Mouse (Mus musculus): ENCODE results near the gene Mcts1. TPM values are rescaled to one million over a fixed set of nuclear protein-coding genes. Genes with fewer than 3 reads are reported as not detected.
A peak's percentile ranks its signal among the peaks of the same experiment; 100 is the strongest.

The Mcts1 gene
- polyA plus RNA-seq, 1 experiment from 2014 or later = 167 TPM

GRCm38 (mm10) chrX:38589827-38590226 lies 10.6 kb upstream of the Mcts1 start:
- H3K9ac ChIP-seq (replicated peaks; ENCODE audit: low read depth, low read length) = no peak overlapping the region
- 64% methylated on average over 4 of the region's 4 CpGs for WGBS
- H3K36me3 ChIP-seq (ENCODE audit: control insufficient read depth, insufficient read depth) = no peaks in the 10 kb centered on the region
- no peaks in the 10 kb centered on the region for H3K27me3 ChIP-seq (replicated peaks; ENCODE audit: control insufficient read depth, insufficient read depth, low read length)
- H3K27ac ChIP-seq (ENCODE audit: low read length) = no peak overlapping the region
- no peaks in the 10 kb centered on the region for H3K9me3 ChIP-seq (ENCODE audit: control insufficient read depth, low read length)
- no peak for ATAC-seq
- H3K4me3 ChIP-seq (replicated peaks; ENCODE audit: low read length) = no peak overlapping the region
- H3K4me2 ChIP-seq (ENCODE audit: low read length) = no peak overlapping the region
- no peaks in the 10 kb centered on the region for H3K4me1 ChIP-seq (replicated peaks; ENCODE audit: control insufficient read depth, insufficient read depth, low read length)

- H3K27me3 ChIP-seq (replicated peaks; ENCODE audit: control insufficient read depth, insufficient read depth, low read length) = no peaks in the 10 kb centered on the region
- H3K4me3 ChIP-seq (replicated peaks; ENCODE audit: low read length) = no peak overlapping the region
- ATAC-seq = no peak
- no peaks in the 10 kb centered on the region for H3K36me3 ChIP-seq (ENCODE audit: control insufficient read depth, insufficient read depth)
- WGBS = 84% methylated on average over 3 of the region's 3 CpGs
- no peaks in the 10 kb centered on the region for H3K9me3 ChIP-seq (ENCODE audit: control insufficient read depth, low read length)
- no peaks in the 10 kb centered on the region for H3K4me1 ChIP-seq (replicated peaks; ENCODE audit: control insufficient read depth, insufficient read depth, low read length)
- no peak overlapping the region for H3K9ac ChIP-seq (replicated peaks; ENCODE audit: low read depth, low read length)
- no peak overlapping the region for H3K4me2 ChIP-seq (ENCODE audit: low read length)
- no peak overlapping the region for H3K27ac ChIP-seq (ENCODE audit: low read length)
Observed at GRCm38 (mm10) chrX:38591749-38592148, 8.6 kb upstream of the Mcts1 start.

- H3K27me3 ChIP-seq (replicated peaks; ENCODE audit: control insufficient read depth, insufficient read depth, low read length) = no peaks in the 10 kb centered on the region
- H3K4me1 ChIP-seq (replicated peaks; ENCODE audit: control insufficient read depth, insufficient read depth, low read length) = no peaks in the 10 kb centered on the region
- no peak for ATAC-seq
- H3K36me3 ChIP-seq (ENCODE audit: control insufficient read depth, insufficient read depth) = no peaks in the 10 kb centered on the region
- no peak overlapping the region for H3K9ac ChIP-seq (replicated peaks; ENCODE audit: low read depth, low read length)
- 64% methylated on average over 5 of the region's 5 CpGs for WGBS
- no peaks in the 10 kb centered on the region for H3K9me3 ChIP-seq (ENCODE audit: control insufficient read depth, low read length)
- H3K4me3 ChIP-seq (replicated peaks; ENCODE audit: low read length) = no peak overlapping the region
- H3K4me2 ChIP-seq (ENCODE audit: low read length) = no peak overlapping the region
- no peak overlapping the region for H3K27ac ChIP-seq (ENCODE audit: low read length)
Observed at GRCm38 (mm10) chrX:38593180-38593889, 7.0 kb upstream of the Mcts1 start.

GRCm38 (mm10) chrX:38600995-38601369 lies 604 bp downstream of the Mcts1 start:
- WGBS = 21% methylated on average over 3 of the region's 3 CpGs
- Histone ChIP-seq H3K9me3 (ENCODE audit: control insufficient read depth, low read length) (no peaks in the 10 kb centered on the region), H3K27me3 (replicated peaks; ENCODE audit: control insufficient read depth, insufficient read depth, low read length) (no peaks in the 10 kb centered on the region), H3K4me2 (ENCODE audit: low read length) (peak overlapping the region; percentile 65), H3K9ac (replicated peaks; ENCODE audit: low read depth, low read length) (peak overlapping the region; percentile 64), H3K27ac (ENCODE audit: low read length) (peak overlapping the region; percentile 86), H3K4me1 (replicated peaks; ENCODE audit: control insufficient read depth, insufficient read depth, low read length) (no peaks in the 10 kb centered on the region), H3K4me3 (replicated peaks; ENCODE audit: low read length) (peak overlapping the region; percentile 56), H3K36me3 (ENCODE audit: control insufficient read depth, insufficient read depth) (no peaks in the 10 kb centered on the region)
- peak; percentile 78 for ATAC-seq

GRCm38 (mm10) chrX:38634801-38635637 lies 34.6 kb downstream of the Mcts1 start, which contains the start of gene C1galt1c1:
Gene C1galt1c1, minus strand, starts transcription at chrX:38635087.
- peak; percentile 99 for ATAC-seq
- no peaks in the 10 kb centered on the region for H3K9me3 ChIP-seq (ENCODE audit: control insufficient read depth, low read length)
- H3K36me3 ChIP-seq (ENCODE audit: control insufficient read depth, insufficient read depth) = no peaks in the 10 kb centered on the region
- peak within 1 kb of the TSS; percentile 53 for H3K4me3 ChIP-seq (replicated peaks; ENCODE audit: low read length)
- H3K4me1 ChIP-seq (replicated peaks; ENCODE audit: control insufficient read depth, insufficient read depth, low read length) = peaks cover 3% of the 10 kb centered on the region
- WGBS = 13% methylated on average over 36 of the region's 43 CpGs
- no peaks in the 10 kb centered on the region for H3K27me3 ChIP-seq (replicated peaks; ENCODE audit: control insufficient read depth, insufficient read depth, low read length)
- peak within 1 kb of the TSS; percentile 50 for H3K4me2 ChIP-seq (ENCODE audit: low read length)
- peak within 1 kb of the TSS; percentile 75 for H3K9ac ChIP-seq (replicated peaks; ENCODE audit: low read depth, low read length)
- H3K27ac ChIP-seq (ENCODE audit: low read length) = peak within 1 kb of the TSS; percentile 93

GRCm38 (mm10) chrX:38635638-38635931 lies 35.2 kb downstream of the Mcts1 start:
- Histone ChIP-seq H3K27ac (ENCODE audit: low read length) (no peak overlapping the region), H3K4me2 (ENCODE audit: low read length) (peak overlapping the region; percentile 50), H3K9ac (replicated peaks; ENCODE audit: low read depth, low read length) (no peak overlapping the region; the same call in 1 of the 2 replicates), H3K36me3 (ENCODE audit: control insufficient read depth, insufficient read depth) (no peaks in the 10 kb centered on the region), H3K4me3 (replicated peaks; ENCODE audit: low read length) (peak overlapping the region; percentile 42), H3K27me3 (replicated peaks; ENCODE audit: control insufficient read depth, insufficient read depth, low read length) (no peaks in the 10 kb centered on the region), H3K9me3 (ENCODE audit: control insufficient read depth, low read length) (no peaks in the 10 kb centered on the region), H3K4me1 (replicated peaks; ENCODE audit: control insufficient read depth, insufficient read depth, low read length) (peaks cover 3% of the 10 kb centered on the region)
- ATAC-seq = no peak; the same call in 1 of the 2 replicates

GRCm38 (mm10) chrX:38641435-38641834 lies 41.1 kb downstream of the Mcts1 start:
- Histone ChIP-seq H3K4me2 (ENCODE audit: low read length) (no peak overlapping the region), H3K36me3 (ENCODE audit: control insufficient read depth, insufficient read depth) (no peaks in the 10 kb centered on the region), H3K27ac (ENCODE audit: low read length) (no peak overlapping the region), H3K4me3 (replicated peaks; ENCODE audit: low read length) (no peak overlapping the region), H3K4me1 (replicated peaks; ENCODE audit: control insufficient read depth, insufficient read depth, low read length) (no peaks in the 10 kb centered on the region), H3K27me3 (replicated peaks; ENCODE audit: control insufficient read depth, insufficient read depth, low read length) (no peaks in the 10 kb centered on the region), H3K9me3 (ENCODE audit: control insufficient read depth, low read length) (no peaks in the 10 kb centered on the region), H3K9ac (replicated peaks; ENCODE audit: low read depth, low read length) (no peak overlapping the region)
- ATAC-seq = no peak
- WGBS = 77% methylated on average over 4 of the region's 4 CpGs

DNA sequence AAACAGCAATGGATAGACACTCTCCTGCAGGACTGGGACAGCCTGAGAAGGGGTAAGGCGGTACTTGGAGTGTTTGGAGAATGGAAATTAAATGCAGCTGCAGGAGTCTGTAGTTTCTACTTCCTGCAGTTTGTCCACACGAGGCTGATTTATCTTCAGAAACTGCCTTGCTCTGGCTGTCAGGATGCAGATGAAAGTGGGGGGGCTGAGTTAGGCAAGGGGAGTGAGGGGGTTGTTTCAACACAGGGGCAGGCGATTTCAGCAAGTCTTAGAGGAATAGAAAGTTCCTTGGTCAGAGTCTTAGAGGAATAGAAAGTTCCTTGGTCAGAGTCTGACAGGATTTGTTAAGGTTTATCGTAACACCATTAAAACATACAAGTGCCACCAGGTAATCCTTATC lies 41.8 kb downstream of the Mcts1 start:
- H3K27ac ChIP-seq (ENCODE audit: low read length) = no peak overlapping the region
- no peak for ATAC-seq
- no peaks in the 10 kb centered on the region for H3K4me1 ChIP-seq (replicated peaks; ENCODE audit: control insufficient read depth, insufficient read depth, low read length)
- H3K4me3 ChIP-seq (replicated peaks; ENCODE audit: low read length) = no peak overlapping the region
- H3K9me3 ChIP-seq (ENCODE audit: control insufficient read depth, low read length) = no peaks in the 10 kb centered on the region
- no peak overlapping the region for H3K9ac ChIP-seq (replicated peaks; ENCODE audit: low read depth, low read length)
- no peaks in the 10 kb centered on the region for H3K36me3 ChIP-seq (ENCODE audit: control insufficient read depth, insufficient read depth)
- no peaks in the 10 kb centered on the region for H3K27me3 ChIP-seq (replicated peaks; ENCODE audit: control insufficient read depth, insufficient read depth, low read length)
- H3K4me2 ChIP-seq (ENCODE audit: low read length) = no peak overlapping the region
- 82% methylated on average over 4 of the region's 4 CpGs for WGBS

DNA sequence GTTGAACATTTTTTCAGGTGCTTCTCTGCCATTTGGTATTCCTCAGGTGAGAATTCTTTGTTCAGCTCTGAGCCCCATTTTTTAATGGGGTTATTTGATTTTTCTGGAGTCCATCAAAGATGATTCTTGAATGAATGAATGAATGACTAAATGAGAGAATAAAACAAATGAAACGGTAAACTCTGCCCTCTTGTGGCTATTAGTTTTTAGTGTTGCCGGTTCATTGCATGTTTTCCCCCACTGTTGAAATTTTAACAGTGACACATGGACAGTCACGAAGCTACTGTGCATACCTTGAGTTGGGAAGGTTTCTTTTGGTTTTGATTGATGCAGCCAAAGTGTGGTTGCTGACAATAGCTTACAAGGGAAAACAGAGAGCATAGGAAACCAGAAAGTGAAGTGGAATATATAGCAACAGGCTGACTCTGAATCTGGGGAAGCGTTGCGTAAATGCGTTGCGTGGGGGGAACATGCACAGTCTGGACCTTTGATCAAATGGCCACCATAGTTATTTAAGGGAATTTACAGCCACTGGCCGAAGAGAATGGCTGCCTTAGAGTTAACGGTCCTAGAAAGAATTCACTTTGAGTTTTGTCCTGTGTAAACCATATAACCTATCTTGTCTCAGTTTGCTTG lies 50.1 kb downstream of the Mcts1 start:
- Histone ChIP-seq H3K9me3 (ENCODE audit: control insufficient read depth, low read length) (no peaks in the 10 kb centered on the region), H3K4me3 (replicated peaks; ENCODE audit: low read length) (no peak overlapping the region), H3K4me2 (ENCODE audit: low read length) (no peak overlapping the region), H3K9ac (replicated peaks; ENCODE audit: low read depth, low read length) (no peak overlapping the region), H3K4me1 (replicated peaks; ENCODE audit: control insufficient read depth, insufficient read depth, low read length) (no peaks in the 10 kb centered on the region), H3K27ac (ENCODE audit: low read length) (no peak overlapping the region), H3K27me3 (replicated peaks; ENCODE audit: control insufficient read depth, insufficient read depth, low read length) (no peaks in the 10 kb centered on the region), H3K36me3 (ENCODE audit: control insufficient read depth, insufficient read depth) (no peaks in the 10 kb centered on the region)
- no peak for ATAC-seq
- 68% methylated on average over 9 of the region's 9 CpGs for WGBS

Data from forebrain, embryonic 16.5 days (tissue).